Mouse (Mus musculus) T-helper 17 cell (primary cell): Measurements from ENCODE around the gene Enkur.

ENCODE experiments used
- in situ Hi-C, 2 experiments: fragments of 300-600 bp; cut with MboI, MseI; formaldehyde crosslinking; loops; 1 replicate in 1 of 2; 2 replicates in 1 of 2; pipeline ENCODE4 v1.15.1; 2025; ENCODE audit warnings: high pct_unique_total_duplicates in 2 of 2

Gene Enkur

DNA sequence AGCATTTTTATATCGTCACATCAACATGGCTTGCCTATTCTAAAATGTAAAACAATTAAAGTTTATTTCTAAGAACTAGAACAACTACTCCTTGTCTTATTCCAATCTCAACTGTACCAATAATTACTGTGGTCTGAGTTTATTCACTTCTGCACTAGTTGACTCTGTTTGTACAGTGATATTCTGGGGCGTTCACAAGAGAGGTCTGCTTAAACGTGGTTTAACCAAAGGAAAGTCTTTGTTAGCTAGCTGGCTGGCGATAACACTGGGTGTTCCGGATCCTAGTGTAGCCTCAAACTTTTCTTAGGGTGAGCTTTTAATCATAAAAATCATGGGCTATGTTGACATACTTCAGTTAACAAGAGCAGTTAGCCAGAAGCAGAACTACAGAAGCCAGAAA is 9.9 kb downstream of the Enkur start:
- in situ Hi-C loops: no loop called here

- in situ Hi-C loops: loop anchor here in 1 of 2 experiments (5.0 kb wide), 1 partner anchor 299 kb away; no protein-coding TSS in a partner anchor
Measured at GRCm38 (mm10) chr2:21191232-21191631, 13.9 kb downstream of the Enkur start.

DNA sequence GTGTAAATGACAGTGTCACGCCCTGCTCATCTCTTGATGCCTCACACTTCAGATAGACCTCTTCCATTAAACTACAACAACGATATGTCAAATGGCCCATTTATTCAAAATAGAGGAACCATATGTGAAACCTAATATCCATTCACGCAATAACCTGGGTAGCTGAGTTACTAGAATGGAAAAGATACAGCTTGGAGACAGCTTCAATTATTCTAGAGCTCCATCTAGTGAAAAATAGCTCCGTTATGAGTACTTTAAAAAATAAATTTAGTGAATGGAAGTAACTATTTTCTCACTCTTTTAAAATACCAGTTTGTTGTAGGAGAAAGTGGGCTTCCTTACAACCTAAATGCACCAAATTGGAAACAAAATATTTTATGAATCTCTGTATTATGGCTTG is 16.6 kb downstream of the Enkur start:
- in situ Hi-C loops: loop anchor here in 1 of 2 experiments (10.0 kb wide), 1 partner anchor 294 kb away; no protein-coding TSS in a partner anchor

DNA sequence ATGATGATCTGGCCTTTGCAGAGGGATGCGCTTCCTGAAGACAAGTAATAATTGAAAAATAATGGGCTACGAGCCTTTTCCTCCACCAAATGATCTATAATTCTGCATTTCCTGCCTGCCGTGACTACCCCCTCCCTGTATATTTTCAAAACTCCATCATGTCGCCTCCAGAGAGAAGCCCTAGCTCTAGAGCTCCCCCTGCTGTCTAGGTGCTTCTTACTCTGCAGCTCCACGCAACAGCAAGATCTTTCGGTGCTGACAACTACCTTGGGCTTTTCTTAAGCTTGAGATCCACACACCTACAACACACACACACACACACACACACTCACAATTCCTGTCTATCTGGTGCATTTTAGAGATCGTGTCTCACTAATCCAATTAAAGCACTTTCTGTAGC is 17.6 kb downstream of the Enkur start:
- in situ Hi-C loops: loop anchor here in 1 of 2 experiments (10.0 kb wide), 1 partner anchor 293 kb away; no protein-coding TSS in a partner anchor

- in situ Hi-C loops: loop anchor here in 1 of 2 experiments (10.0 kb wide), 1 partner anchor 288 kb away; no protein-coding TSS in a partner anchor
Measured at GRCm38 (mm10) chr2:21182811-21183210, 22.4 kb downstream of the Enkur start.

- in situ Hi-C loops: no loop called here
Measured at GRCm38 (mm10) chr2:21179136-21179535, 26.0 kb downstream of the Enkur start.

GRCm38 (mm10) chr2:21172797-21173196 is 32.4 kb downstream of the Enkur start:
- in situ Hi-C loops: no loop called here

GRCm38 (mm10) chr2:21167916-21168315 is 37.2 kb downstream of the Enkur start:
- in situ Hi-C loops: no loop called here

GRCm38 (mm10) chr2:21164296-21164695 is 40.9 kb downstream of the Enkur start:
- in situ Hi-C loops: no loop called here

- in situ Hi-C loops: no loop called here
Measured at GRCm38 (mm10) chr2:21153469-21153868, 51.7 kb downstream of the Enkur start.

DNA sequence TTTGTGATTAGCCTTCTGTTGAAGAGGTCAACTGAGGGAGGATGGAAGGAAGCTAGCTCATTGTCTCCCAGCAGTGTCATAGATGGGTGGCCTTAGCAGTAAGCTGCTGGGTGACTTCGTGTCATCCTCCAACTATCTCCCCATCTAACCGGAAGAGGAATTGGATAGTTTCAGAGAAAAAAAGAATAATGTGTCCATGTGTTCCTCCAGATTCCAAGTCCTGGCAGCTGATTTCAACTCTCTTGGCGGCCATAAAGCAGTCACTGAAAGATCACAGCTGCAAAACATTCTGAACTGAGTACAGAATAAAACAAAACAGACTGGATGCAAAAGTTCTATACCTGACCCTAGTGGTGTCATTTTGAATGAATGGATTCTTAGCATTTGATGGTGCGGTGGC is 58.0 kb downstream of the Enkur start:
- in situ Hi-C loops: no loop called here

DNA sequence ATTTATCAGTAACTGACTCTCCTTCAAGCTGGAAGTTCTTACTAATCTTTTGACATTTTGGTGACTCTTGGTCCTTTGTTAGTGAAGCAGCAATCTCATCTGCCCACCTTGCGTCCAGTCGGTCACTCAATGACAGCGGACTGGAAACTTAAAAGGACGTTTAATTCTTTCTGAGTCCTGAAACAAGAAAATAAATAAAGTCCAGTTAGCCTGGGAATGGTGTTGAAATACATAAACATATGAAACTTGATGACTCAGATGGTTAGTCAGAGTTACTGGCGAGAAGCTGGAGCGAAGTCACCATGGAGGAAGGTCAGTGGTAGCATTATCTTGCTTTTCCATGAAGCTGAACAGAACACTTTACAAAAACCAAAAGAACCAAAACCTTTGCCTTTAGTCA is 58.7 kb downstream of the Enkur start:
- in situ Hi-C loops: no loop called here

- in situ Hi-C loops: no loop called here
Measured at GRCm38 (mm10) chr2:21142616-21143015, 62.5 kb downstream of the Enkur start.

DNA sequence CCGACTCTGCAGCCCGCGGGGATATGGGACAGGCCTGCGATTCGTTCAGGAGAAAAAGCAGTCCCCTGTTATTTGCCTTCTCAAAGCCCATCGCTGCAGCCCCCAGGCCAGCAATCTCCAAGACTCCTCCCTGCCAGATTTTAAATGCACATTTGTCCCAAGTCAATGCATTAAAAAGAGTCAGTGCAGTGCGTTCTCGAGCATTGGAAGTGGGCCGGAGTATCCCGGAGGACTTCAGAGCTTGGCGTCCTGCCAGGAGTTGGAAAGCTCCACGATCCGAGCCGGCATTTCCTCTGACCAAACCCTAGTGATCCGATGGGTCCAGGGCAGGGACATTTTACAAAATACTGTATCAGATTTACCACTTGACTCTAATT is 63.0 kb downstream of the Enkur start:
- in situ Hi-C loops: no loop called here

GRCm38 (mm10) chr2:21141520-21142203 is 63.5 kb downstream of the Enkur start:
- in situ Hi-C loops: no loop called here

- in situ Hi-C loops: no loop called here
Measured at GRCm38 (mm10) chr2:21141189-21141519, 64.0 kb downstream of the Enkur start.
